Mouse (Mus musculus): ENCODE results near the gene Rpl32. TPM values are rescaled to one million over a fixed set of nuclear protein-coding genes. Genes with fewer than 3 reads are reported as not detected.
A peak's percentile ranks its signal among the peaks of the same experiment; 100 is the strongest.

Gene Rpl32
- polyA plus RNA-seq, 1 experiment from 2014 or later = 1,794 TPM

DNA sequence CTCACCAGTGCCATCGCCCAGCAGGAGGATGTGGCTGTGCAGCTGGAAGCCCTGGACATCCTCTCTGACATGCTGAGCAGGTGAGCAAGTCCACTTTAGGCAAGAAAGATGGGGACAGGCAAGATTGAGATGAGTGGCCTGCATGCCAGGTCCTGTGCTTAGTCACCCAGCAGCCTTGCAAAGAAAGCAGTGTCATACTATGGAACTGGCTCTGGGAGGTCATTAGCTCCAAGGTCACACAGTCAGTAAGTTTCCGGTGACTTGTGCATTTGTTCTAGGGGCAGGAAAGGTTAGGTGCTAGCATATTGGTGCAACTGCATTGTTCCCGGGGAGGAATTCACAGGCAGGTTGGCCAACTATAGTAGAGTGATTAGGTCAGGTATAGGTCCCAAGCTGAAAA lies 25.8 kb downstream of the Rpl32 start:
- DNase-seq (ENCODE audit: low spot score) (no peak), ATAC-seq (replicated peaks; ENCODE audit: low FRiP score) (no peak)
- no peak overlapping the region for H3K4me2 ChIP-seq (ENCODE audit: low read depth, low read length, severe bottlenecking)
- WGBS = 94% methylated on average over 3 of the region's 3 CpGs
- H3K9ac ChIP-seq (ENCODE audit: low read length) = no peak overlapping the region
- no peaks in the 10 kb centered on the region for H3K9me3 ChIP-seq (ENCODE audit: control insufficient read depth, low read length)
- H3K4me3 ChIP-seq (ENCODE audit: low read depth, low read length) = no peak overlapping the region
- no peak overlapping the region for H3K27ac ChIP-seq (ENCODE audit: low read depth, low read length)
- peaks cover 22% of the 10 kb centered on the region for H3K36me3 ChIP-seq (ENCODE audit: control insufficient read depth, insufficient read depth, low read length)
- no peaks in the 10 kb centered on the region for H3K4me1 ChIP-seq (replicated peaks; ENCODE audit: control insufficient read depth, insufficient read depth, low read length)
- H3K27me3 ChIP-seq (ENCODE audit: control insufficient read depth, insufficient read depth, low read length) = no peaks in the 10 kb centered on the region

DNA sequence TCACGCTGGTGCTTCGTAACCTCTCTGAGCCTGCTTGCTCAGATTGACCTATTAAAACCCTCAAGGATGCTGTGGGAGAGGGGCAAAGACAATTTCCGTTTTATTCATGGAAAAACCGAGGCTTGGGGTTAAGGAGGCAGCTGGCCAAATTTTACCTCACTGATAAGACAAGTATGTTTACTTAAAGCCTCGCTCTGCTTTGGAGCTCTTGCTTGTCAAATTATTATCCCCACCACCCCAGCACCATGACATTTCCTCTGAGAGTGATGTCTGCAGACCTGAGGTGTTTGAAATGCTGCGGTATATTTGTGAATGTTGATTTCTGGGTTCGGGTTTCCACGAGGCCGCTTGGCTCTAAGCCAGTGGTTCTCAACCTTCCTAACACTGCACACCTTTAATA lies 32.2 kb downstream of the Rpl32 start:
- Histone ChIP-seq H3K36me3 (ENCODE audit: control insufficient read depth, insufficient read depth, low read length) (no peaks in the 10 kb centered on the region; the same call in 1 of the 2 replicates), H3K27me3 (ENCODE audit: control insufficient read depth, insufficient read depth, low read length) (no peaks in the 10 kb centered on the region), H3K4me3 (ENCODE audit: low read depth, low read length) (peak overlapping the region; percentile 78), H3K4me1 (replicated peaks; ENCODE audit: control insufficient read depth, insufficient read depth, low read length) (peaks cover 4% of the 10 kb centered on the region; the same call in 1 of the 2 replicates), H3K9ac (ENCODE audit: low read length) (no peak overlapping the region; the same call in 1 of the 2 replicates), H3K27ac (ENCODE audit: low read depth, low read length) (no peak overlapping the region), H3K4me2 (ENCODE audit: low read depth, low read length, severe bottlenecking) (peak overlapping the region; percentile 84), H3K9me3 (ENCODE audit: control insufficient read depth, low read length) (no peaks in the 10 kb centered on the region)
- no peak for ATAC-seq (replicated peaks; ENCODE audit: low FRiP score)
- DNase-seq (ENCODE audit: low spot score) = no peak
- 87% methylated on average over 9 of the region's 9 CpGs for WGBS

- no peaks in the 10 kb centered on the region for H3K27me3 ChIP-seq (ENCODE audit: control insufficient read depth, insufficient read depth, low read length)
- no peaks in the 10 kb centered on the region; the same call in 1 of the 2 replicates for H3K36me3 ChIP-seq (ENCODE audit: control insufficient read depth, insufficient read depth, low read length)
- no peak overlapping the region for H3K27ac ChIP-seq (ENCODE audit: low read depth, low read length)
- no peak for ATAC-seq (replicated peaks; ENCODE audit: low FRiP score)
- H3K9ac ChIP-seq (ENCODE audit: low read length) = peak overlapping the region; percentile 91
- no peaks in the 10 kb centered on the region for H3K9me3 ChIP-seq (ENCODE audit: control insufficient read depth, low read length)
- no peak for DNase-seq (ENCODE audit: low spot score)
- WGBS = 61% methylated on average over 3 of the region's 3 CpGs
- peak overlapping the region; percentile 84 for H3K4me2 ChIP-seq (ENCODE audit: low read depth, low read length, severe bottlenecking)
- H3K4me3 ChIP-seq (ENCODE audit: low read depth, low read length) = peak overlapping the region; percentile 78
- peaks cover 4% of the 10 kb centered on the region; the same call in 1 of the 2 replicates for H3K4me1 ChIP-seq (replicated peaks; ENCODE audit: control insufficient read depth, insufficient read depth, low read length)
These were observed 32.7 kb downstream of the Rpl32 start for GRCm38 (mm10) chr6:115775838-115776237.

DNA sequence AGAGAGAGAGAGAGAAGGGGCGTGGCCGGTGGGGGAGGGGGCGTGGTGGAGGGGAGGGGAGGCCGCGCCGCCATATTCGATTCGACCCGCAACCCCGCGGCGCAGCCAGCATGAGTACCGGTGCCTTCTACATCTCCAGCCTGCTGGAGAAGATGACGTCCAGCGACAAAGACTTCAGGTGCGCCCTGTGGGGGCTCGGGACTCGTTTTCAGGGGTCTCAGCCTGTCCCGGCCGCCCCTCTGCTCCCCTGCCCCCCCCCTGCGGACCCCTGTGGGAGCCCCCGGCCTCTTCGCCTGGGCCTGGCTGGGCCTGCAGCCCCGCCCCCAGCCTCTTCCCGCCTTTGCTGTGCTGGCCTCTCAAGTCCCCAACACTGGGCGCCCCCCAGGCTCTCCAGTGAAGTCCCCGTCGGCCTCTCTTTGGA lies 34.0 kb downstream of the Rpl32 start, which contains the start of gene Cand2:
Gene Cand2 (plus strand): TSS at position 38 of the 421 bp plus-strand sequence.
- Histone ChIP-seq H3K4me3 (ENCODE audit: low read depth, low read length) (peak within 1 kb of the TSS; percentile 78), H3K9me3 (ENCODE audit: control insufficient read depth, low read length) (no peaks in the 10 kb centered on the region), H3K9ac (ENCODE audit: low read length) (peak within 1 kb of the TSS; percentile 91), H3K36me3 (ENCODE audit: control insufficient read depth, insufficient read depth, low read length) (no peaks in the 10 kb centered on the region; the same call in 1 of the 2 replicates), H3K27me3 (ENCODE audit: control insufficient read depth, insufficient read depth, low read length) (no peaks in the 10 kb centered on the region), H3K27ac (ENCODE audit: low read depth, low read length) (peak within 1 kb of the TSS; percentile 64), H3K4me2 (ENCODE audit: low read depth, low read length, severe bottlenecking) (peak within 1 kb of the TSS; percentile 84), H3K4me1 (replicated peaks; ENCODE audit: control insufficient read depth, insufficient read depth, low read length) (peaks cover 4% of the 10 kb centered on the region; the same call in 1 of the 2 replicates)
- WGBS = under 1% methylated on average over 26 of the region's 28 CpGs
- ATAC-seq (replicated peaks; ENCODE audit: low FRiP score) = peak; percentile 92
- DNase-seq (ENCODE audit: low spot score) = peak; percentile 93

- Histone ChIP-seq H3K27ac (ENCODE audit: low read depth, low read length) (peak overlapping the region; percentile 57; the same call in 1 of the 2 replicates), H3K9ac (ENCODE audit: low read length) (peak overlapping the region; percentile 49; the same call in 1 of the 2 replicates)
- peak; percentile 85 for ATAC-seq (replicated peaks; ENCODE audit: low FRiP score)
These were observed 34.6 kb downstream of the Rpl32 start for GRCm38 (mm10) chr6:115773966-115774413.

DNA sequence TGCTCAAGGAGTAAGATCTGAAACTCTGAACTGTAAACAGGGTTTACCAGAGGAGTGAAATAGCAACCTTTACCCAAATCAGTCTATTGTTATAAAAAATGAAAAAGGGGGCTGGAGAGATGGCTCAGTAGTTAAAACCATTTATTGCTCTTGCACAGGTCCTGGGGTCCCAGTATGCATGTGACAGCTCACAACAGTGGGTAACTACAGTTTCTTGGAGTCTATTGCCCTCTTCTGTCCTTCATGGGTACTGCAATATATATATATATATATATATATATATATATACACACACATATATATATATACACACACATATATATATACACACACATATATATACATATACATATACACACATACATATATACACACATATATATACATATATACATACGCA lies 35.9 kb downstream of the Rpl32 start:
- H3K4me2 ChIP-seq (ENCODE audit: low read depth, low read length, severe bottlenecking) = no peak overlapping the region
- no peak for ATAC-seq (replicated peaks; ENCODE audit: low FRiP score)
- H3K27me3 ChIP-seq (ENCODE audit: control insufficient read depth, insufficient read depth, low read length) = no peaks in the 10 kb centered on the region
- H3K9ac ChIP-seq (ENCODE audit: low read length) = no peak overlapping the region
- peaks cover 4% of the 10 kb centered on the region; the same call in 1 of the 2 replicates for H3K4me1 ChIP-seq (replicated peaks; ENCODE audit: control insufficient read depth, insufficient read depth, low read length)
- H3K36me3 ChIP-seq (ENCODE audit: control insufficient read depth, insufficient read depth, low read length) = no peaks in the 10 kb centered on the region
- H3K9me3 ChIP-seq (ENCODE audit: control insufficient read depth, low read length) = no peaks in the 10 kb centered on the region
- H3K27ac ChIP-seq (ENCODE audit: low read depth, low read length) = no peak overlapping the region
- 93% methylated on average over 1 of the region's 1 CpGs for WGBS
- no peak for DNase-seq (ENCODE audit: low spot score)
- H3K4me3 ChIP-seq (ENCODE audit: low read depth, low read length) = no peak overlapping the region

More at GRCm38 (mm10) chr6:115773966-115774413, 34.6 kb downstream of the Rpl32 start:
- Histone ChIP-seq H3K4me2 (ENCODE audit: low read depth, low read length, severe bottlenecking) (peak overlapping the region; percentile 62), H3K9me3 (ENCODE audit: control insufficient read depth, low read length) (no peaks in the 10 kb centered on the region), H3K4me1 (replicated peaks; ENCODE audit: control insufficient read depth, insufficient read depth, low read length) (peaks cover 4% of the 10 kb centered on the region; the same call in 1 of the 2 replicates), H3K4me3 (ENCODE audit: low read depth, low read length) (peak overlapping the region; percentile 78), H3K27me3 (ENCODE audit: control insufficient read depth, insufficient read depth, low read length) (no peaks in the 10 kb centered on the region), H3K36me3 (ENCODE audit: control insufficient read depth, insufficient read depth, low read length) (no peaks in the 10 kb centered on the region; the same call in 1 of the 2 replicates)
- under 1% methylated on average over 14 of the region's 14 CpGs for WGBS
- DNase-seq (ENCODE audit: low spot score) = peak; percentile 84

GRCm38 (mm10) chr6:115772201-115772600 lies 36.3 kb downstream of the Rpl32 start:
- no peak overlapping the region for H3K27ac ChIP-seq (ENCODE audit: low read depth, low read length)
- ATAC-seq (replicated peaks; ENCODE audit: low FRiP score) (no peak), DNase-seq (ENCODE audit: low spot score) (no peak)
- no peaks in the 10 kb centered on the region for H3K9me3 ChIP-seq (ENCODE audit: control insufficient read depth, low read length)
- peaks cover 4% of the 10 kb centered on the region; the same call in 1 of the 2 replicates for H3K4me1 ChIP-seq (replicated peaks; ENCODE audit: control insufficient read depth, insufficient read depth, low read length)
- H3K36me3 ChIP-seq (ENCODE audit: control insufficient read depth, insufficient read depth, low read length) = no peaks in the 10 kb centered on the region
- H3K9ac ChIP-seq (ENCODE audit: low read length) = no peak overlapping the region
- H3K4me3 ChIP-seq (ENCODE audit: low read depth, low read length) = no peak overlapping the region
- H3K27me3 ChIP-seq (ENCODE audit: control insufficient read depth, insufficient read depth, low read length) = no peaks in the 10 kb centered on the region
- no peak overlapping the region for H3K4me2 ChIP-seq (ENCODE audit: low read depth, low read length, severe bottlenecking)
- WGBS = 83% methylated on average over 6 of the region's 6 CpGs

DNA sequence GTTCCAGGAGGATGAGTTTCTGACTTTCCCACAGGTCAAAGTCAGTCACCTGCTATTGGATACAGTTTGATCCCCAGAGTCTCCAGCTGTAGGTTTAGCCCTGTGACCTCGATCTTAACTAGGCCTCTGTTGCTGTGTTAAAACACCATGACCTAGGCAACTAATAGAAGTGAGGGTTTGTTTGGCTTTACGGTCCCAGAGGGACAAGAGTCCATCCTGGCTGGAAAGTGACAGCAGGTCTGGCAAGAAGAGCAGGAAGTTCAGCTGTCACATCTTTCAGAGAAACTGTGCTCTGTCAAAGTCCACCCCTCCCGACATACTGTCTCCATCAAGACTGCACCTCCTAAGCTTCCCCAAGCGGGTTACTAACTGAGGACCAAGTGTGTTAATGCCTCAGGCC lies 37.7 kb downstream of the Rpl32 start:
- ATAC-seq (replicated peaks; ENCODE audit: low FRiP score) = no peak
- Histone ChIP-seq H3K4me2 (ENCODE audit: low read depth, low read length, severe bottlenecking) (no peak overlapping the region), H3K4me3 (ENCODE audit: low read depth, low read length) (no peak overlapping the region), H3K27me3 (ENCODE audit: control insufficient read depth, insufficient read depth, low read length) (no peaks in the 10 kb centered on the region), H3K36me3 (ENCODE audit: control insufficient read depth, insufficient read depth, low read length) (no peaks in the 10 kb centered on the region), H3K9me3 (ENCODE audit: control insufficient read depth, low read length) (no peaks in the 10 kb centered on the region), H3K27ac (ENCODE audit: low read depth, low read length) (no peak overlapping the region), H3K9ac (ENCODE audit: low read length) (no peak overlapping the region), H3K4me1 (replicated peaks; ENCODE audit: control insufficient read depth, insufficient read depth, low read length) (0 out of 2 replicates have a peak, but pooled peaks cover 4% of the 10 kb centered on the region)
- DNase-seq (ENCODE audit: low spot score) = no peak
- 81% methylated on average over 4 of the region's 4 CpGs for WGBS
